Mouse (Mus musculus): Measurements from ENCODE around the gene Bud23.

- TF ChIP-seq POLR2A (IDR thresholded peaks at IDR 0.05; ENCODE audit: borderline replicate concordance, extremely low read depth, low read depth, low read length) (no peak), CTCF (IDR thresholded peaks at IDR 0.05; ENCODE audit: insufficient read depth, low read length) (peak; percentile 77)
These were observed 51.9 kb downstream of the Bud23 start for GRCm38 (mm10) chr5:135012671-135013441.

All from lung, adult 2 months (tissue).